Mouse (Mus musculus) olfactory bulb, adult 2 months (tissue): ENCODE measurements around the gene Rnf187.

Experiments
- CTCF ChIP-seq: fragments of 200-500 bp; IDR thresholded peaks from 2 replicates; pipeline ENCODE4 v1.5.1; 2012; ENCODE audit warnings: low read depth, mild to moderate bottlenecking, low read length, moderate library complexity; ENCODE audit not compliant: insufficient read depth
- POLR2A ChIP-seq: fragments of 200-500 bp; IDR thresholded peaks from 2 replicates; pipeline ENCODE4 v1.6.1; 2012; ENCODE audit warnings: mild to moderate bottlenecking, low read depth, low read length, moderate library complexity; ENCODE audit not compliant: insufficient read depth

GRCm38 (mm10) chr11:58963543-58963942, 24.8 kb upstream of the Rnf187 start:
- TF ChIP-seq POLR2A (no peak), CTCF (no peak)
